Mouse (Mus musculus) myocyte (in vitro differentiated cells): ENCODE data around the gene Pla2g7. TPM values are rescaled to one million over a fixed set of nuclear protein-coding genes. Genes with fewer than 3 reads are reported as not detected.

Experiments used
- H3K27me3 ChIP-seq: one replicate; pipeline ENCODE4 v1.6.1; 2011; ENCODE audit not compliant: control insufficient read depth, insufficient read depth, insufficient read length
- H3K36me3 ChIP-seq: one replicate; pipeline ENCODE4 v1.6.1; 2011; ENCODE audit not compliant: control insufficient read depth, insufficient read depth
- H3K4me2 ChIP-seq: one replicate; pipeline ENCODE4 v1.6.1; 2011; ENCODE audit warnings: low read depth, control low read depth
- H3K4me3 ChIP-seq: one replicate; pipeline ENCODE4 v1.5.1; 2011; ENCODE audit warnings: mild to moderate bottlenecking, control low read depth, moderate library complexity
- H3K79me2 ChIP-seq: one replicate; pipeline ENCODE4 v1.6.1; 2011; ENCODE audit not compliant: control insufficient read depth, insufficient read depth
- H3ac ChIP-seq: one replicate; pipeline ENCODE4 v1.6.1; 2011; ENCODE audit not compliant: control insufficient read depth, insufficient read length
- CEBPB ChIP-seq: IDR thresholded peaks from 2 replicates; pipeline ENCODE4 v1.6.1; 2011; ENCODE audit warnings: mild to moderate bottlenecking, moderate library complexity; ENCODE audit not compliant: poor library complexity, insufficient read depth, severe bottlenecking
- E2F4 ChIP-seq: IDR thresholded peaks from one replicate; pipeline ENCODE4 v1.6.1; 2011; ENCODE audit warnings: mild to moderate bottlenecking, control low read depth, moderate library complexity; ENCODE audit not compliant: insufficient read depth
- MAX ChIP-seq: IDR thresholded peaks from one replicate; pipeline ENCODE4 v1.6.1; 2011; ENCODE audit warnings: low read depth, mild to moderate bottlenecking, control low read depth
- MYOD1 ChIP-seq, 3 experiments: IDR thresholded peaks; one replicate each; pipeline ENCODE4 v1.6.1; 2011; ENCODE audit warnings: control low read depth in 2 of 3, low read depth in 2 of 3, mild to moderate bottlenecking in 2 of 3, moderate library complexity in 1 of 3; ENCODE audit not compliant: insufficient read length in 2 of 3, control insufficient read depth in 1 of 3
- MYOG ChIP-seq, 3 experiments: IDR thresholded peaks; one replicate each; pipeline ENCODE4 v1.6.1; 2011; ENCODE audit warnings: control low read depth in 2 of 3, low read depth in 2 of 3, mild to moderate bottlenecking in 2 of 3; ENCODE audit not compliant: insufficient read length in 2 of 3, control insufficient read depth in 1 of 3, insufficient read depth in 1 of 3
- POLR2A ChIP-seq: IDR thresholded peaks from one replicate; pipeline ENCODE4 v1.6.1; 2011; ENCODE audit warnings: low read depth, mild to moderate bottlenecking, control low read depth, moderate library complexity; ENCODE audit not compliant: insufficient read length
- POLR2AphosphoS2 ChIP-seq: IDR thresholded peaks from one replicate; pipeline ENCODE4 v1.6.1; 2011; ENCODE audit warnings: low read depth, control low read depth; ENCODE audit not compliant: insufficient read length
- REST ChIP-seq: IDR thresholded peaks from one replicate; pipeline ENCODE4 v1.6.1; 2011; ENCODE audit warnings: mild to moderate bottlenecking, control low read depth, moderate library complexity; ENCODE audit not compliant: insufficient read depth, insufficient read length
- SRF ChIP-seq: IDR thresholded peaks from one replicate; pipeline ENCODE4 v1.6.1; 2011; ENCODE audit warnings: low read depth; ENCODE audit not compliant: control insufficient read depth, insufficient read length
- TCF12 ChIP-seq: IDR thresholded peaks from one replicate; pipeline ENCODE4 v1.6.1; 2011; ENCODE audit warnings: mild to moderate bottlenecking, control low read depth; ENCODE audit not compliant: poor library complexity, insufficient read depth, severe bottlenecking
- TCF3 ChIP-seq: IDR thresholded peaks from one replicate; pipeline ENCODE4 v1.6.1; 2011; ENCODE audit warnings: low read depth, control low read depth; ENCODE audit not compliant: insufficient read length
- USF1 ChIP-seq: IDR thresholded peaks from one replicate; pipeline ENCODE4 v1.6.1; 2011; ENCODE audit warnings: low read depth, mild to moderate bottlenecking, control low read depth, moderate library complexity
- polyA plus RNA-seq: library from polyadenylated mRNA; unstranded; fragments of >200 nt; fragmentation: generic; extraction: Trizol; gene quantifications from one replicate; pipeline ENCODE4 v1.2.1, GENCODE M21; 2012; ENCODE audit warnings: missing spikeins

Pla2g7 gene
- polyA plus RNA-seq, 1 experiment, result 3.4 TPM

GRCm38 (mm10) chr17:43544040-43544439 is 23.9 kb upstream of the Pla2g7 start:
- TF ChIP-seq POLR2A (no peak), MAX (no peak)
- H3K4me3 ChIP-seq, result no peak overlapping the region

DNA sequence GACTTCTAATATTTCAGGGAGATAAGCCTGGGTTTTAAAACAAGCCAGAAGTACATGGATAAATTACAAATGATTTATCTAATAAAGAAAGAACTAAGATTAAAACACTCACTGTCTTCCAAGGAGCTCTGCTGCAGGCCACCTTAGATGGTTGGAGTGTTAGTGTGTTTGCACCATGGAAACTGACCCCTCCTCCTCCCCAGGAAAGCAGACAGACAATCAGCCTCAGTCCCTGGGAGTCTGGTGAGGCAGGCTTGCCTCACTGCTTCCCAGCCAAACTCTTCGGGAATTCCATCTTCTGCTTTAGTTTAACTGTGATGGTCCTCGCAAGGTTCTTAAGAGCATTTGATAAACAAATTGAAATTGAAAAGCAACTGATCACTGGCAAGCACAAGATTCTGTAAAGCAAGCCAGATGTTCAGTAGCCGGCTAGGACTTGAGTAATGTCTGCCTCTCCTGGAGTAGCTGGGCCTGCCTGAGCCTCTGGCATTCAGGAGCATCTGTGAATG is 16.7 kb upstream of the Pla2g7 start:
- H3K36me3 ChIP-seq, result no peaks in the 10 kb centered on the region
- no peak overlapping the region for H3ac ChIP-seq
- H3K79me2 ChIP-seq, result no peaks in the 10 kb centered on the region
- no peak overlapping the region for H3K4me2 ChIP-seq
- H3K27me3 ChIP-seq, result no peaks in the 10 kb centered on the region
- TF ChIP-seq POLR2A (no peak), REST (no peak), MYOD1 (IDR thresholded peaks at IDR 0.05; ENCODE audit: control insufficient read depth in 1 of 3, insufficient read length in 2 of 3, low read depth in 2 of 3) (no peak), TCF12 (no peak), USF1 (no peak), CEBPB (no peak), MYOG (IDR thresholded peaks at IDR 0.05; ENCODE audit: control insufficient read depth in 1 of 3, insufficient read depth in 1 of 3, insufficient read length in 2 of 3, low read depth in 2 of 3) (no peak), E2F4 (no peak), SRF (no peak), TCF3 (no peak), POLR2AphosphoS2 (no peak), MAX (no peak)
- H3K4me3 ChIP-seq, result no peak overlapping the region

More at GRCm38 (mm10) chr17:43544040-43544439, 23.9 kb upstream of the Pla2g7 start:
- Histone ChIP-seq H3K36me3 (no peaks in the 10 kb centered on the region), H3ac (no peak overlapping the region), H3K79me2 (no peaks in the 10 kb centered on the region), H3K4me2 (no peak overlapping the region), H3K27me3 (no peaks in the 10 kb centered on the region)

- Histone ChIP-seq H3ac (no peak overlapping the region), H3K36me3 (no peaks in the 10 kb centered on the region), H3K79me2 (no peaks in the 10 kb centered on the region), H3K4me2 (no peak overlapping the region), H3K4me3 (no peak overlapping the region), H3K27me3 (no peaks in the 10 kb centered on the region)
- TF ChIP-seq SRF (no peak), TCF3 (no peak), CEBPB (no peak), POLR2A (no peak), POLR2AphosphoS2 (no peak), MYOG (IDR thresholded peaks at IDR 0.05; ENCODE audit: control insufficient read depth in 1 of 3, insufficient read depth in 1 of 3, insufficient read length in 2 of 3, low read depth in 2 of 3) (no peak)
Measured at GRCm38 (mm10) chr17:43554516-43555403, 13.1 kb upstream of the Pla2g7 start.

DNA sequence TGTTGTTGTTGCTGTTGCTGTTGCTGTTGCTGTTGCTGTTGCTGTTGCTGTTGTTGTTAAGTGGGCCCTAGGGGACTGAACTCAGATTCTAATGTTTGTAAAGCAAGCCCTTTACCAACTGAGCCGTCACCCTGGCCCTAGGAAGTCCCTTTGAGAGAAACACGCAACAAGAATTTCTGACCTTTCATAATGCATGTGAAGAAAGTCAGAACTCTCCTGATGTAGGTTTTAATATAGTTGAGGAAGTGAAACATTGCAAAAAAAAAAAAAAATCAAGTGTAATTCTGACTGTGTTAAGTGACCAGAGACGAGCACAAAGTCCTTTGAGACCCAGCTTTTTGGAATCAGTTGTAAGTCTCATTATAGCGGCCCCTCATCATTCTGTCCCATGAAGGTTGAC is 10.8 kb upstream of the Pla2g7 start:
- no peak overlapping the region for H3ac ChIP-seq
- no peaks in the 10 kb centered on the region for H3K36me3 ChIP-seq
- H3K79me2 ChIP-seq, result no peaks in the 10 kb centered on the region
- no peak overlapping the region for H3K4me3 ChIP-seq
- TF ChIP-seq POLR2A (no peak), MYOG (IDR thresholded peaks at IDR 0.05; ENCODE audit: control insufficient read depth in 1 of 3, insufficient read depth in 1 of 3, insufficient read length in 2 of 3, low read depth in 2 of 3) (no peak), TCF12 (no peak), MAX (no peak), MYOD1 (IDR thresholded peaks at IDR 0.05; ENCODE audit: control insufficient read depth in 1 of 3, insufficient read length in 2 of 3, low read depth in 2 of 3) (no peak), USF1 (no peak), CEBPB (no peak), E2F4 (no peak), TCF3 (no peak), POLR2AphosphoS2 (no peak), SRF (no peak), REST (no peak)
- no peaks in the 10 kb centered on the region for H3K27me3 ChIP-seq
- no peak overlapping the region for H3K4me2 ChIP-seq

GRCm38 (mm10) chr17:43557541-43558090 is 10.3 kb upstream of the Pla2g7 start:
- no peaks in the 10 kb centered on the region for H3K27me3 ChIP-seq
- H3ac ChIP-seq, result no peak overlapping the region
- no peak overlapping the region for H3K4me2 ChIP-seq
- H3K4me3 ChIP-seq, result no peak overlapping the region
- no peaks in the 10 kb centered on the region for H3K79me2 ChIP-seq
- TF ChIP-seq MYOD1 (IDR thresholded peaks at IDR 0.05; ENCODE audit: control insufficient read depth in 1 of 3, insufficient read length in 2 of 3, low read depth in 2 of 3), result no peak
- no peak for TF ChIP-seq POLR2A
- no peak for TF ChIP-seq CEBPB
- no peak for TF ChIP-seq E2F4
- TF ChIP-seq POLR2AphosphoS2, result no peak
- TF ChIP-seq USF1, result no peak
- TF ChIP-seq SRF, result no peak
- no peak for TF ChIP-seq MYOG (IDR thresholded peaks at IDR 0.05; ENCODE audit: control insufficient read depth in 1 of 3, insufficient read depth in 1 of 3, insufficient read length in 2 of 3, low read depth in 2 of 3)
- no peak for TF ChIP-seq MAX
- no peak for TF ChIP-seq TCF3
- TF ChIP-seq REST, result no peak
- TF ChIP-seq TCF12, result no peak
- no peaks in the 10 kb centered on the region for H3K36me3 ChIP-seq
